Mouse (Mus musculus): ENCODE results near the gene Iqgap1.
"Not testable (repeated sequence)": the region's sequence is repeated elsewhere in the genome, so short reads cannot be mapped to it uniquely, and the experiment has no call there.

The Iqgap1 gene

DNA sequence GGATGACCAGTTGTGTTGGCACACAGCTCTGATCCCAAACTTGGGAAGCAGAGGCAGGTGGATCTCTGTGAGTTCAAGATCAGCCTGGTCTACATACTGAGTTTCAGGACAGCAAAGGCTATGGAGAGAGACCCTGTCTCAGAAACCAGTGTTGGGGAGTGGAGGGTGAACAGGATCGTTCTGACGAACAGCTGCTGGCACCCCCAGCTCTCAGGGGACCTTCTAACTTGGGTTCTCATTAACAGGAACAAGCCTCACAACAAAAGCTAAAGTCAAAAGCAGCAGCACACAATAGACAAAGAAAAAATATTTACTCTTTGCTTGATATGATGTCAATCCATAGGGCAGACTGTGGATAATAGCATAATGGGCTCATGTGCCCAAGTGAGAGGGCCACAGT lies 55.3 kb downstream of the Iqgap1 start:
- in situ Hi-C loops (cut with MboI) = no loop called here

GRCm38 (mm10) chr7:80766861-80767312 lies 58.9 kb downstream of the Iqgap1 start:
- in situ Hi-C loops (cut with MboI) = no loop called here

GRCm38 (mm10) chr7:80766072-80766471 lies 59.7 kb downstream of the Iqgap1 start:
- in situ Hi-C loops (cut with MboI) = no loop called here

GRCm38 (mm10) chr7:80763864-80764437 lies 61.8 kb downstream of the Iqgap1 start:
- in situ Hi-C loops (cut with MboI) = no loop called here

DNA sequence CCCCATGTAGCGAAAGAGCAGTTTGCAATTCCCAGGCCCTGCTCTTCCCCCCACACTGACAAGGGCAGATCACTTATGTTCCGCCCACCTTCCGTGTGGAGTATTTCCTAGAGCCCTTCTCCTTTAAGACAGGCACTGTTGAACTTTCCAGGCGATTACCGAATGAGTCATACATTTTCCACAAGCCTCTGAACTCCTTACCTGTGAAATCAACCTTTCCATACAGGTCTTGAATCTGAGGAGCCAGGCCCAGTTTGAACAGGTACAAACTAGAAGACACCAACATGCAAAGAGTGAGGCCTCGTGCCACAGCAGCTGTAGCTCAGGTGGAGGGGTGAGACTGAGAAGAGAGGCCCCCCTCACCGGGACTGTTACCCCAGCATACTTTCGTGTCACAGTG lies 63.5 kb downstream of the Iqgap1 start:
- in situ Hi-C loops (cut with MboI) = no loop called here

DNA sequence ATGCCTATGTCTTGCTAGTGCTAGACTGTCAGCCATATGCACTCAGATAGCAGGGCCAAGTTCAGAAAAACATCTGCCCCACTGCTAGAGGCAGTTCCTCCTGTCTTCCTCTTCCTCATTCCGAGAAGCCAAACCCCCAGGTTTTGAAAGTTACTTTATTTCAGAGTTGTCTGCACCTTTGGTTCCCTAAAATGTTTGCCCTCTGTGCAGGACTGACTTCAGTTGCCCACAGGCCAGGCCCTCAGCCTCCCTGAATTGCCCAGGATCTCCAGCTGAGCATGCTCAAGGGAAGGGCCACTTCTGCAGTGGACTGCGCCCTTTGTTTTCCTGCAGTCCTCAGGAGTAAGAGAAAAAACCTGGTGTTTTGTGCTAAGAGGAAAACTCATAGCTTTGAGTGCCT lies 71.7 kb downstream of the Iqgap1 start:
- in situ Hi-C loops (cut with MboI) = no loop called here

- in situ Hi-C loops (cut with MboI) = no loop called here
Measured at GRCm38 (mm10) chr7:80753613-80754012, 72.2 kb downstream of the Iqgap1 start.

GRCm38 (mm10) chr7:80749624-80750023 lies 76.2 kb downstream of the Iqgap1 start:
- in situ Hi-C loops (cut with MboI) = no loop called here

- in situ Hi-C loops (cut with MboI) = not testable (repeated sequence)
Measured at GRCm38 (mm10) chr7:80749109-80749508, 76.7 kb downstream of the Iqgap1 start.

- in situ Hi-C loops (cut with MboI) = no loop called here
Measured at GRCm38 (mm10) chr7:80747371-80747770, 78.4 kb downstream of the Iqgap1 start.

GRCm38 (mm10) chr7:80746166-80746761 lies 79.5 kb downstream of the Iqgap1 start:
- in situ Hi-C loops (cut with MboI) = no loop called here

DNA sequence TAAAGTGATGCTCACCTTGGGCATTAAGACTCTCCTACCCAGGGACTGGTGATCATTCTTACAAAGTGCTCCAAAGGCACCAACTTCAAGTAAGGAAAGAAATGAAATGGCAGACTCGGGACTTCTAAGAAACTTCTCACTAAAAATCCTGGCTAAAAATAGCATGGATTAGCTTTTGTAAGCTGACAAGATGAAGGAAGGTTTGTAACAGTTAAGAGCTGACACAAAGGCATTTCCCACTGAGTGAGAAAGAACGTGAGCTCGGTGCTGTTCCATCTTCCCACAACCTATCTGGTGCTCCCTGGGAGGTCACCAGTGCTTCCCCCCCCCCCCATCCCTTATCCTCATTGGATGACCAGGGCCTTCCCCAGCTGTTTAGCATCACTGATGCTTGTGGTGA lies 80.0 kb downstream of the Iqgap1 start:
- in situ Hi-C loops (cut with MboI) = no loop called here

DNA sequence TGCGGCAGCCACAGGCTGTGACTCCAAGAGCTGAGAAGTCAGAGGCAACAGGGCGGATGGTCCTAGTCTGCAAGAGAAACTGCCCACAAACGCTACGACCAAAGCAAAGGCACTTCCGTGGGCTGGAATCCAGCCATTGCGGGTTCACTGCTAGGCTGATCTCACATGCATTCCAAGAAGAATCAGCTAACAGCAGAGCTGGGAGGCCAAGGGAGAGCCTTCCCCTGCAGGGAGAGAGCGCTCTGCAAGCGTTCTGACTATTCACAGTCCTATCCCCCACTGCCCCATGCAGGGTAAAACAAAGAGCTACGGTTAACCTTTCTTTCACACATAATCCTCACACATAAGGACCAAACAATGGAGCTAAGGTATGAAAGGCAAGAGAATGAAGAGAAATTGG lies 80.5 kb downstream of the Iqgap1 start:
- in situ Hi-C loops (cut with MboI) = no loop called here

DNA sequence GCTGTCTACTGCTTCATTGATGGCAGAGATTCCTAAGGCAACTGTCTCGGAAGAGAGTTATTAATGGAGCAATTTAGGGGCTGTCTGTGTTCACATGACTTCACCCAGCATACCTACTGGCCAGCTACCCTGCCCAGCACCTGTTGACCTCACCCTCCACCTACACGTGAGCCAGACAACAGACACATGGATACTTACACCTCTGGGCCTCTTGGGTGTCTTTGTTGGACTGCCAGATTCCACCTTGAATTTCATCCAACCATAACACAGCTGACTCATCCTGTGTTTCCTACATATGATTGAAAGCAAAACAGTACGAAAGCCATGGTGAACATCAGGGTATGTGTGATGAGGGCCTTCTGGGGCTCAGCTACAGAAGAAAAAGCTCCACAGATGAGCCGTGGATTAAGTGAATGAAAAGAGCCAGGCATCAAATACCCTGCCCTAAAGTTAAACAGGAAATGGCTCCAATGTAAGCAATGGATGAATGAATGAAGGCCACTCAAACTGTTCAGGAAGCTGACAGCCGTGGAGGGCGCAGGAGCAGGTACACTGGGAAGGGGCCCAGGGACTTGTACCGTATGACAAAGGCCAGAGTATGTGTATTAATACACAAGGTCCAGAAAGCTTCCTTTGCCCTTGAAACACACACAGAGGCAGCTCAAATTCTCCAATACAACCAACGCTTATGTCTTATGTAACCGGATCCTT lies 81.7 kb downstream of the Iqgap1 start:
- in situ Hi-C loops (cut with MboI) = no loop called here

DNA sequence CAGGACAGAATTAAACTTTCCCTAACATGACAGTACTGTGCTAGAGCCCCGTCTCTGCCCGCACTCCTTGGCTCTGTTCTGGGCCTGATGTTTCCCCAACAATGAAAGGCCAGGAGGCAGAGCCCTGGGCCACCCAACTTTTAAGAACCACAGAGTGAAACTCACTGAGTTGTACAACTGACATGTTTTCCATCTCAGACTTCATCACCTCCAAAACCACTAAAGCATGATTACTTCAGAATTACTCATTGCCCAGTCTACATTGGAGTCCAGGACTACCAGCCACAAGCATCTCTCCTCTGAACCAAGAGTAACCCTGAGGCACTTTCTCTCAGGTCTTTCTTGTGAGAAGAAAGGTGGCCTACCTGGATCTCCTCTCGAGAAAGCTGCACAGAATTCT lies 83.1 kb downstream of the Iqgap1 start:
- in situ Hi-C loops (cut with MboI) = no loop called here

- in situ Hi-C loops (cut with MboI) = no loop called here
Measured at GRCm38 (mm10) chr7:80740954-80741353, 84.8 kb downstream of the Iqgap1 start.

GRCm38 (mm10) chr7:80736199-80736598 lies 89.6 kb downstream of the Iqgap1 start:
- in situ Hi-C loops (cut with MboI) = loop anchor here (5.0 kb wide), 1 partner anchor 116 kb away; no protein-coding TSS in a partner anchor

- in situ Hi-C loops (cut with MboI) = no loop called here
Measured at GRCm38 (mm10) chr7:80732986-80733385, 92.8 kb downstream of the Iqgap1 start.

DNA sequence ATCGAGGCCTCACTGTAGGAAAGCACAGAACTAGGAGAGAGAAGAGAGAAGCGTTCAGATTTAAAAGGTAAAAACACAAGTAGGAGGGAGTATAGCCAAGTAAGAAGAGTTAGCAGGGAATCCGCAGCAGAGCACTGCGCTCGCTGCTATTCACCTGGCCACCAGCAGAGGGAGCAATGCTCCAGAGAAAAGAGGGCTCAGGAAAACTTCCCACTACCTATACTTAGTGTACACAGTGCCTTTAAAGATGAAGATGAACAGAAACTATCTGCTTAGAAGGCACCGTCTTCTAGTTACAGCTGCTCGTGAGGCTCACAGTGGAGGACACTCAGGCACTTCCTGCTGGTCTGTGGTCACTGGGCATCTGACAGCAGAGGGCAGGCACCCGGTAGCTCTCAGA lies 96.1 kb downstream of the Iqgap1 start:
- in situ Hi-C loops (cut with MboI) = no loop called here

DNA sequence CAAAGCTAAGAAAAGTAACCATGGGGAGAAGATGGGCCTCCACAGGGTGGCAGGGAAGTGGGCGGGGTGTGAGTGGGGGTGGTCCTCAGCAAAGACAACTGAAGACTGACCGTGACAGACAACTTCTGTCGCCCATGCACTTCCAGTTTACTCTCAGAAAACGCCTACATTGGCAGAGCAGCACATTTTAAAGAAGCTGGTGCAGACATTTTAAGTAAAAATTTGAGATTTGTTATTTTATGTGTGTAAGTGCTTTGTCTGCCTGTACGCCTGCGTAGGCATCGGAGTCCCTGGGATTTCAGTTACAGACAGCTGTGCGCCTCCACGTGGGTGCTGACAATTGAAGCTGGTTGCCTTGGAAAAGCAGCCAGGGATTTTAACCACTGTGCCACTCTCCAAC lies 104.7 kb downstream of the Iqgap1 start:
- in situ Hi-C loops (cut with MboI) = no loop called here

DNA sequence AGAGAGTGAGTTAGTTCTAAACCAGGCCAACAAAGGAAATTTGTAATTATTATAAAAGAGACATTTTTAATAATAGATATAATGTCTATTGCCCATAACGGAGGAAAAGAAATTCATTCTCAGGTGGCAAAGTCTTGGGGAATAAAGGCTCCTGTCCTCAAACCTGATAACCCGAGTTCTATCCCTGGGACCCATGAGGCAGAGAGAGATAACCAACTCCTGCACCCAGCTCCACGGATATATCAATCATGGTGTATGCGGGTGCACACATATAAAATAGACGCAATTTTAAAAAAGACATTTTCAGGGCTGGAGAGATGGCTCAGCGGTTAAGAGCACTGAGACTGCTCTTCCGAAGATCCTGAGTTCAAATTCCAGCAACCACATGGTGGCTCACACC lies 106.2 kb downstream of the Iqgap1 start:
- in situ Hi-C loops (cut with MboI) = no loop called here

GRCm38 (mm10) chr7:80719038-80719437 lies 106.7 kb downstream of the Iqgap1 start:
- in situ Hi-C loops (cut with MboI) = no loop called here

DNA sequence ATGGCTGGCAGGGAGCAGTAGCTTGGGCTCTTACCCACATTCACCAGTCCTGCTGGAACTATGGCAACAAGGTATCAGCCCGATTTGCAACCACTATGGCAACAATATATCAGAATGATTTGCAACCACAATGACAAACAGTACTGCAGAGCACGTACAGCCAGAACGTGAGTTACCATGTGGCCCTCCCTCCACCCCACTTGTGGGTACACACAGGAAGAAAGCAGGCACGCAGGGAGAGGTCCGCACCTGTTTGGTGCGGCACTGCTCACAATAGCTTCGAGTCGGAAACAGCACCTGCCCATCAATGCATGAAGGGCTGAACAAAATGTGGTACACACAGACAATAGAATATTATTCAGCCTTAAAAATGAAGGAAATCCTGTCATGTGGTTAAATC lies 107.3 kb downstream of the Iqgap1 start:
- in situ Hi-C loops (cut with MboI) = no loop called here
